Comparison of ENCODE assay signal across 7 mouse cellular contexts in genomic region chr4:28812691-28813289, GRCm38 (mm10). TPM values are rescaled to one million over a fixed set of nuclear protein-coding genes. Genes with fewer than 3 reads are reported as not detected.
DNase-seq lines count a peak whose midpoint lies in the region; ATAC-seq and TF ChIP-seq lines count a peak whose summit lies in the region.

Epha7 (plus strand) TSS chr4:28813131.

- WGBS in heart, embryonic 12.5 days = under 1% methylated on average over 48 of the region's 48 CpGs
- WGBS in kidney, postnatal 0 days = under 1% methylated on average over 48 of the region's 48 CpGs
- WGBS in liver, adult 2 months = under 1% methylated on average over 48 of the region's 48 CpGs

- H3K27ac ChIP-seq in heart, embryonic 12.5 days (ENCODE audit: poor library complexity, severe bottlenecking) = peak within 1 kb of the TSS; percentile 94
- peak within 1 kb of the TSS; percentile 84 for H3K27ac ChIP-seq in kidney, postnatal 0 days
- H3K27ac ChIP-seq in liver, adult 2 months (replicated peaks; ENCODE audit: insufficient read depth, low read depth, low read length) = no peak within 1 kb of the TSS

- no peak for TF ChIP-seq CTCF in kidney, postnatal 0 days (IDR thresholded peaks at IDR 0.05; ENCODE audit: low read depth)
- no peak for TF ChIP-seq CTCF in liver, adult 2 months (IDR thresholded peaks at IDR 0.05; ENCODE audit: low read depth, low read length)

- peak within 1 kb of the TSS; percentile 79 for H3K4me3 ChIP-seq in heart, embryonic 12.5 days
- H3K4me3 ChIP-seq in kidney, postnatal 0 days (replicated peaks; ENCODE audit: low read depth, low read length) = peak within 1 kb of the TSS; percentile 83
- H3K4me3 ChIP-seq in liver, adult 2 months (ENCODE audit: insufficient read depth, low read depth, low read length) = peak within 1 kb of the TSS; percentile 63

- no peaks in the 10 kb centered on the region for H3K4me1 ChIP-seq in heart, embryonic 12.5 days (replicated peaks)
- no peaks in the 10 kb centered on the region for H3K4me1 ChIP-seq in kidney, postnatal 0 days (replicated peaks; ENCODE audit: insufficient read depth, low read length)
- peaks cover 2% of the 10 kb centered on the region; the same call in 1 of the 2 replicates for H3K4me1 ChIP-seq in liver, adult 2 months (ENCODE audit: control insufficient read depth, insufficient read depth, low read length)

- peak; percentile 84 for TF ChIP-seq POLR2A in liver, adult 2 months (IDR thresholded peaks at IDR 0.05; ENCODE audit: extremely low read depth, insufficient read depth, low read length)

- peak within 1 kb of the TSS; percentile 74 for H3K4me2 ChIP-seq in heart, embryonic 12.5 days
- H3K4me2 ChIP-seq in kidney, postnatal 0 days (ENCODE audit: low read length) = peak within 1 kb of the TSS; percentile 79

- no peaks in the 10 kb centered on the region for H3K27me3 ChIP-seq in heart, embryonic 12.5 days (replicated peaks)
- H3K27me3 ChIP-seq in kidney, postnatal 0 days (ENCODE audit: insufficient read depth, low read length) = no peaks in the 10 kb centered on the region
- H3K27me3 ChIP-seq in liver, adult 2 months (ENCODE audit: control insufficient read depth, insufficient read depth, low read length) = peaks cover 10% of the 10 kb centered on the region

- peak; percentile 82 for DNase-seq in c-Kit-positive CD71-negative TER-119-negative erythroid progenitor cells, embryonic 14.5 days (ENCODE audit: low read depth)
- DNase-seq in fat pad, adult 2 months (ENCODE audit: extremely low read depth, low read depth, low spot score) = peak; percentile 16
- DNase-seq in kidney, postnatal 0 days (ENCODE audit: low spot score) = peak; percentile 98
- peak; percentile 83 for DNase-seq in liver, adult 2 months (ENCODE audit: extremely low read depth, low read depth, low spot score)
- DNase-seq in spleen, postnatal 4 days (ENCODE audit: low spot score in 2 of 2) = peak; percentile 79 to 83

- peak; percentile 97 for ATAC-seq in heart, embryonic 12.5 days (ENCODE audit: insufficient number of reproducible peaks, low FRiP score)
- ATAC-seq in kidney, postnatal 0 days (replicated peaks; ENCODE audit: low FRiP score, low read depth) = peak; percentile 98
- peak; percentile 85 for ATAC-seq in monocyte, adult 5-6 weeks (replicated peaks; ENCODE audit: insufficient number of reproducible peaks, low FRiP score, low TSS enrichment, poor library complexity, severe bottlenecking)

- no peaks in the 10 kb centered on the region for H3K79me2 ChIP-seq in liver, adult 2 months (ENCODE audit: control insufficient read depth, insufficient read depth, low read length)

- peak within 1 kb of the TSS; percentile 84 for H3K9ac ChIP-seq in heart, embryonic 12.5 days
- H3K9ac ChIP-seq in kidney, postnatal 0 days (ENCODE audit: low read depth, low read length) = peak within 1 kb of the TSS; percentile 72
- H3K9ac ChIP-seq in liver, adult 2 months (ENCODE audit: low read depth, low read length) = peak within 1 kb of the TSS; percentile 63

- no peaks in the 10 kb centered on the region for H3K9me3 ChIP-seq in heart, embryonic 12.5 days (replicated peaks)
- no peaks in the 10 kb centered on the region for H3K9me3 ChIP-seq in kidney, postnatal 0 days (replicated peaks; ENCODE audit: low read length)

- no peaks in the 10 kb centered on the region for H3K36me3 ChIP-seq in heart, embryonic 12.5 days
- no peaks in the 10 kb centered on the region for H3K36me3 ChIP-seq in kidney, postnatal 0 days (ENCODE audit: insufficient read depth, low read length)
- no peaks in the 10 kb centered on the region for H3K36me3 ChIP-seq in liver, adult 2 months (ENCODE audit: control insufficient read depth, insufficient read depth, low read length)

RNA-seq across cellular contexts. Expression of gene Epha7, which starts in this region (rescaled TPM):
- 57.8 and 59.0 TPM in 2 replicates for polyA plus RNA-seq in heart, embryonic 12.5 days (2016; fragmentation: Nextera tagmentation; extraction: Ambion mirVana)
- 10.0 and 12.9 TPM in 2 replicates for polyA plus RNA-seq in kidney, postnatal 0 days (2015; fragmentation: Nextera tagmentation; extraction: Ambion mirVana)
- total RNA-seq in liver, adult 2 months (2014; rRNA removed) = 2.3 and 2.6 TPM in 2 replicates
- 0.34 and 0.38 TPM in 2 replicates for polyA plus RNA-seq in liver, adult 2 months (2012; rRNA removed)
- total RNA-seq in monocyte, adult 5-6 weeks (2017) = 0.19 to 1.2 TPM (median 0.29 TPM) in 3 replicates

Comparison
In these comparisons a context has a peak if more than half of its experiments do, and no peak if none do; other contexts are left out.
1. DNase-seq: peak in every context shown above with its lines; median percentile 98 in kidney, postnatal 0 days; 83 in liver, adult 2 months; 82 in c-Kit-positive CD71-negative TER-119-negative erythroid progenitor cells, embryonic 14.5 days; 81 in spleen, postnatal 4 days; 16 in fat pad, adult 2 months.